Comparison of ENCODE assay signal across 9 mouse cellular contexts in the genomic region with DNA sequence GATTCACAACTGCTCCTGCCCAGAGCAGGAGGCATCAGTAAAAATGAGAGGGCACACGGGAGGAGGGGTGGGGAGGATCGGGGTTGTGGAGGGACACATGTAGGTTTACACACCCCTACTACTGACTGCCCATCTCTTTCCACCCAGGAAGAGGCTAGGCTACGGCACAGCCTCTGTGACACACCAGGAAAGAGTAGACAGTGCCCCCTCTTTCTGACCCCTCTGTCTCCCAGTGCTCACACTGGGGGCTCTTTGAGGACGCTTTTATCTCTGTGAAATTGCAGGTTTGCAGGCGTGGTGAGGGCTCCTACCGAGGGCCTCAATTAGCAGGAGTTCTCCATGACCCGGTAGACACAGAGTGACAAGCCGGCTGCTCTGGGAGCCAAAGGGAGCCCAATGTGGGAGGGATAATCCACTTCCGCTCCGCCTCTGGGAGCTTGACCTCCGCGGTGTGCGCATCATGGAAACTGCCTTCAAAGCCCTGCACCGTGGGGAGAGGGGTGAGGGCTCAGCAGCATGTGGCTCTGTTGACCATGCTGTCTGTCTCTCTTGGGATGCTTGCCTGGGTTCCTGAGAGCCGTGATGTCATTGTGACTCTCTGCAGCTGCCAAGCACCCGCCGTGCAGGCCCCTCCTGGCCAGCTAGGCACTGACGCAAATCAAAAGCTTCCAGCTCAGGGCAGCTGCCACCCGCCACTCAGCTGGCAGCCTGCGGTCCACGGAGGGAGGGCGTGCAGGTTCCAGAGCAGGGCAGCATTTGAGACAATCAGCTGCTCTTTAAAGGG.
DNase-seq lines count a peak whose midpoint lies in the region; ATAC-seq and TF ChIP-seq lines count a peak whose summit lies in the region.
"Had no signal": no experiment of that assay in that cellular context is flagged by ENCODE, and none has a peak within 500 bp of the region (broad histone marks: within the 10 kb centered on the region; RNA-seq: fewer than 3 reads in every experiment).

No protein-coding gene starts in this region.

- no peaks in the 10 kb centered on the region for H3K9me3 ChIP-seq in heart, embryonic 16.5 days (replicated peaks; ENCODE audit: control insufficient read depth, low read length)
- no peaks in the 10 kb centered on the region for H3K9me3 ChIP-seq in kidney, postnatal 0 days (replicated peaks; ENCODE audit: low read length)
- H3K9me3 ChIP-seq in neural tube, embryonic 15.5 days (replicated peaks): no peaks in the 10 kb centered on the region
- H3K9me3 ChIP-seq: G1E had no signal

- peak overlapping the region; percentile 17 for H3K4me2 ChIP-seq in heart, embryonic 16.5 days (ENCODE audit: low read depth, low read length)
- peak overlapping the region; percentile 10; the same call in 1 of the 2 replicates for H3K4me2 ChIP-seq in kidney, postnatal 0 days (ENCODE audit: low read length)
- peak overlapping the region; percentile 27 for H3K4me2 ChIP-seq in neural tube, embryonic 15.5 days

- H3K27me3 ChIP-seq in heart, embryonic 16.5 days (ENCODE audit: control insufficient read depth, insufficient read depth, low read length): no peaks in the 10 kb centered on the region
- no peaks in the 10 kb centered on the region for H3K27me3 ChIP-seq in kidney, postnatal 0 days (ENCODE audit: insufficient read depth, low read length)
- H3K27me3 ChIP-seq in neural tube, embryonic 15.5 days (replicated peaks): no peaks in the 10 kb centered on the region

- peaks cover 25% of the 10 kb centered on the region for H3K4me1 ChIP-seq in heart, embryonic 16.5 days (ENCODE audit: control insufficient read depth, insufficient read depth, low read length)
- H3K4me1 ChIP-seq in kidney, postnatal 0 days (replicated peaks; ENCODE audit: insufficient read depth, low read length): peaks cover 29% of the 10 kb centered on the region
- peaks cover 29% of the 10 kb centered on the region for H3K4me1 ChIP-seq in neural tube, embryonic 15.5 days

- H3K9ac ChIP-seq in heart, embryonic 16.5 days (ENCODE audit: low read length): peak overlapping the region; percentile 45
- peak overlapping the region; percentile 23; the same call in 1 of the 2 replicates for H3K9ac ChIP-seq in kidney, postnatal 0 days (ENCODE audit: low read depth, low read length)
- H3K9ac ChIP-seq in neural tube, embryonic 15.5 days (replicated peaks): peak overlapping the region; percentile 24; the same call in 1 of the 2 replicates

- peak; percentile 58 to 71 for DNase-seq in cerebellum, postnatal 10 days
- no peak for DNase-seq in cerebellum, adult 11-12 months
- DNase-seq in fibroblast of lung, adult 2 months (ENCODE audit: low read depth): peak; percentile 26
- peak; percentile 77 for DNase-seq in kidney, postnatal 0 days (ENCODE audit: low spot score)
- peak; percentile 72 to 82 for DNase-seq in lung, adult 18-20 months
- peak; percentile 54 for DNase-seq in thymus, postnatal 4 days

- peak; percentile 58 for ATAC-seq in heart, embryonic 16.5 days (replicated peaks; ENCODE audit: extremely low read depth, insufficient read depth, low FRiP score)
- peak; percentile 55 for ATAC-seq in kidney, postnatal 0 days (replicated peaks; ENCODE audit: low FRiP score, low read depth)
- ATAC-seq in neural tube, embryonic 15.5 days (ENCODE audit: low FRiP score): peak; percentile 53; the same call in 1 of the 2 replicates

- no peak for TF ChIP-seq CTCF in kidney, postnatal 0 days (IDR thresholded peaks at IDR 0.05; ENCODE audit: low read depth)

- 17% methylated on average over 22 of the region's 22 CpGs for WGBS in heart, embryonic 16.5 days
- 16% methylated on average over 22 of the region's 22 CpGs for WGBS in kidney, postnatal 0 days
- 7% methylated on average over 22 of the region's 22 CpGs for WGBS in neural tube, embryonic 15.5 days

- peak overlapping the region; percentile 41; the same call in 1 of the 2 replicates for H3K27ac ChIP-seq in heart, embryonic 16.5 days (ENCODE audit: low read length)
- peak overlapping the region; percentile 81 for H3K27ac ChIP-seq in kidney, postnatal 0 days
- H3K27ac ChIP-seq in neural tube, embryonic 15.5 days (replicated peaks): peak overlapping the region; percentile 25

- no peak overlapping the region for H3K4me3 ChIP-seq in heart, embryonic 16.5 days (ENCODE audit: low read length)
- H3K4me3 ChIP-seq in kidney, postnatal 0 days (replicated peaks; ENCODE audit: low read depth, low read length): no peak overlapping the region
- no peak overlapping the region for H3K4me3 ChIP-seq in neural tube, embryonic 15.5 days (replicated peaks)

- no peaks in the 10 kb centered on the region for H3K36me3 ChIP-seq in heart, embryonic 16.5 days (ENCODE audit: control insufficient read depth, insufficient read depth)
- H3K36me3 ChIP-seq in kidney, postnatal 0 days (ENCODE audit: insufficient read depth, low read length): no peaks in the 10 kb centered on the region
- no peaks in the 10 kb centered on the region for H3K36me3 ChIP-seq in neural tube, embryonic 15.5 days
- H3K36me3 ChIP-seq: G1E had no signal

Comparison
In these comparisons a context has a peak if more than half of its experiments do, and no peak if none do; other contexts are left out.
1. H3K27ac ChIP-seq: peak in every context shown above with its lines; median percentile 81 in kidney, postnatal 0 days; 41 in heart, embryonic 16.5 days; 25 in neural tube, embryonic 15.5 days.